Mouse (Mus musculus) gastrocnemius, adult 2 months (tissue): ENCODE data around the gene Ciz1. TPM values are rescaled to one million over a fixed set of nuclear protein-coding genes. Genes with fewer than 3 reads are reported as not detected.
A peak's percentile ranks its signal among the peaks of the same experiment; 100 is the strongest.

ENCODE experiments used
- DNase-seq: peaks from one replicate; pipeline ENCODE4 v3.0.0; 2022
- H3K27ac ChIP-seq: fragments of 200-600 bp; 2 replicates; pipeline ENCODE4 v1.8.1; 2022; ENCODE audit warnings: mild to moderate bottlenecking
- H3K4me3 ChIP-seq: fragments of 200-600 bp; 2 replicates; pipeline ENCODE4 v1.8.1; 2022; ENCODE audit warnings: mild to moderate bottlenecking, moderate library complexity
- CTCF ChIP-seq: fragments of 200-600 bp; IDR thresholded peaks from 2 replicates; pipeline ENCODE4 v1.8.1; 2022; ENCODE audit warnings: antibody characterized with exemption, mild to moderate bottlenecking, moderate library complexity
- intact Hi-C: fragments of 180-260 bp; cut with DNase I; formaldehyde crosslinking; loops from one replicate; pipeline ENCODE4 v1.15.1; 2025
- total RNA-seq, 2 experiments: library from RNA; stranded (reverse); gene quantifications; 2 replicates each; pipeline ENCODE4 v1.2.3; 2021

The Ciz1 gene
- total RNA-seq, 2 experiments from 2014 or later = 26.4 to 26.6 TPM

GRCm38 (mm10) chr2:32381141-32381774, 29.1 kb downstream of the Ciz1 start:
- no peak for TF ChIP-seq CTCF
- intact Hi-C loops = no loop called here
- peak; percentile 43 for DNase-seq
- H3K4me3 ChIP-seq = peak overlapping the region; percentile 93
- peak overlapping the region; percentile 90 for H3K27ac ChIP-seq

DNA sequence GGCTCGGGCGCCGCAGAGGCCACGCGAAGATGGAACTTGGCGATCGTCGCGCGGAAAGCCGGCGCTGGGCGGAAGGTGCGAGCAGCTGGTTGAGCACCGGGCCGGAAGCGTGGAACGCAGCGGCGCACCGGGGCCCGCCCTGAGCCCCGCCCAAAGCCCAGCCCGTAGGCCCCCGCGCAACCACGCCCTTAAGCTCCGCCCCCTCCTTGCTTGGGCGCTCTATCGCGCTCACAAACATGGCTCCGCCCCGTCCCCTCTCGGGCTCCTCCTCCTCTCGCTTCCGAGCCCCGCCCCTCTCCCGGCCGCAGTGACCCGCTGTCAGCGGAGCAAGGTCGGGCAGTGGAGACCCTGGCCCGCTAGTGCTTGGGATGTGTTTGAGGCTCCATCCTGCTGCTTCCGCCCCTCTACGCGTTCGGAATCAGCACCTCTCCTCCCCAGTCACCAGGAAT, 29.7 kb downstream of the Ciz1 start, which contains the start of gene 1110008P14Rik:
1110008P14Rik (minus strand) TSS at position 164 of the 449 bp plus-strand sequence.
- Histone ChIP-seq H3K27ac (peak within 1 kb of the TSS; percentile 90), H3K4me3 (peak within 1 kb of the TSS; percentile 93)
- peak; percentile 98 for DNase-seq
- no peak for TF ChIP-seq CTCF
- intact Hi-C loops = no loop called here

GRCm38 (mm10) chr2:32382689-32383088, 30.6 kb downstream of the Ciz1 start:
- intact Hi-C loops = no loop called here
- TF ChIP-seq CTCF = no peak
- no peak for DNase-seq
- H3K4me3 ChIP-seq = no peak overlapping the region
- H3K27ac ChIP-seq = 0 out of 2 replicates have a peak overlapping the region, but pooled peaks have one; percentile 90

DNA sequence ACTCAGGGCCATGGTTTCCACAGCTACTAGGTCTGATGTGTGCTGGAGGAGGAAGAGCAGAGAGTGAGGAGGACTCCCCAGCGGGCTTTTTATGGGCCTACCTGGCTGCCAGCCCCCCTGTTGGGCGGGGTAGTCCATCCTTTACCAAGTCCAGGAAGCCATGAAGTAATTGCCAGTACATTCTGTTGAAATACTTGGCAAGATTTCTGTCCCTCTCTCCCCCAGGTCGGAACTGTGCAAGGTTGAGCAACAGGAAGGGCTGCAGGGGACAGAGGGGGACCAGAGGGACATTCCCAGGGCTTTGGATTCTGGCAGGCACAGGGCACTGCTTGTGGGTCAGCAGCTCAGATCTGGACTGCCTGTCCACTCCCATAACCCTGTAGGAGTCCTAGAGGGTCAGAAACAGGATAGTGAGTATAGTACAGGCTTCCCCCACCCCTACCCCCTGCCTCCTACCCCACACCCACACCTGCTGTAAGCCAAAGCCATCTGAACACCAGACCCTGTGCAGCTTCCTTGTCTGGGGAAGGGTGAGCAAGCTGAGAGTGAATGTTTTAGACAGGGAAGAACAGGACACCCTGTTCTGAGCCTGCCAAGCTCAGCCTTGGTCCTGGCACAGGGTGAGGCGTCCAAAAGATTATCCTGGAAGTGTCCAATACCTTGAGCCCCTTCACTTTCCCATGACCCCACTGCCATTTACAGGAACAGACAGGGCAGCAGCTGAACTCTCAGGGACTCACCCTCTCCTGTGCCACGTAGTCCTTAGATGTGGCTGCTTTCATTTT, 35.8 kb downstream of the Ciz1 start, which contains the start of gene Lcn2:
Lcn2 (minus strand) TSS at position 547 of the 785 bp plus-strand sequence.
- intact Hi-C loops = no loop called here
- no peak within 1 kb of the TSS for H3K4me3 ChIP-seq
- H3K27ac ChIP-seq = peak within 1 kb of the TSS; percentile 40
- no peak for DNase-seq
- TF ChIP-seq CTCF = no peak

DNA sequence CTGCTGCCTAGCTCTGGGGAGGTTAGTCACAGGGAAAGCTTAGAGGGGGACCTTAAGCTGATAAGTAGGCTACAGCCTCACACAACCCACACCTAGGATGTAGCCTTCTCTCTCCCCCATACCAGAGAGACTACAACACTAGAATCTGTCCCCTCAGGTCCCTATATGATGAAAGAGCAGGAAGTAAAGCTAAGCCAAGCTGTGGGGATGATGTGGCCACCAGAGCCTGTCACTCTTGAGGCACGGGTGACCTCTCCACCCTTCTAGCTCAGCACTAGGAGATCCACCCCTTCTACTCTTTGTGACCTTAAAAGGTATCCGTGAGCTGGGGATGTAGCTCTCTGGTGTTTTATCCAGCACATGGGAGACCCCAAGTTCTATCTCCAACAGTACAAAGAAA, 37.0 kb downstream of the Ciz1 start:
- no peak for DNase-seq
- TF ChIP-seq CTCF = no peak
- Histone ChIP-seq H3K4me3 (no peak overlapping the region), H3K27ac (no peak overlapping the region)
- intact Hi-C loops = no loop called here

DNA sequence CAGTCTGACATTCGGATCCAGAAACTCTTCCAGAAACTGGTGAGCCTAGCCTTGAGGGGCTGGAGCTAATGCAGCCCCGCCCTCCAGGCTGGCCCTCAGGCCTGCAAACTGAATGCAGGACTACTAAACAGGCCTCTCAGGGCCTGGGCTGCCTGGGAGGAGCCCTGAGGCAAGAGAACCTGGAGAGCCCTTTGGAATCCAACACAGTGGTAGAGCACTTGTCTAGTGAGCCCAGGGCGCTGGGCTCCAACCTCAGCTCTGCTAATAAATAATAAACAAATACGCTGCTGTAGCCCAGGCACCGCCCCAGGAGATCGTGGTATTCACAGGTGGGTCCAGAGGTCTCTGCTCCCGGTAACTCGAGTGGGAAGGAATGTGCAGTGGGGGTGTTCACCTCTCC, 38.7 kb downstream of the Ciz1 start:
- Histone ChIP-seq H3K4me3 (no peak overlapping the region), H3K27ac (no peak overlapping the region)
- TF ChIP-seq CTCF = no peak
- no peak for DNase-seq
- intact Hi-C loops = no loop called here

GRCm38 (mm10) chr2:32392063-32392462, 39.9 kb downstream of the Ciz1 start:
- no peak overlapping the region for H3K27ac ChIP-seq
- H3K4me3 ChIP-seq = no peak overlapping the region
- DNase-seq = peak; percentile 20
- no peak for TF ChIP-seq CTCF
- intact Hi-C loops = no loop called here

- intact Hi-C loops = loop anchor here (5.0 kb wide), 1 partner anchor 88 kb away; no protein-coding TSS in a partner anchor
- H3K27ac ChIP-seq = peak overlapping the region; percentile 98
- DNase-seq = peak; percentile 39
- TF ChIP-seq CTCF = peak; percentile 60
- peak overlapping the region; percentile 98 for H3K4me3 ChIP-seq
These were observed 42.8 kb downstream of the Ciz1 start for GRCm38 (mm10) chr2:32394973-32395372.

- peak within 1 kb of the TSS; percentile 98 for H3K27ac ChIP-seq
- peak; percentile 93 for DNase-seq
- intact Hi-C loops = loop anchor here (5.0 kb wide), 1 partner anchor 88 kb away; no protein-coding TSS in a partner anchor
- TF ChIP-seq CTCF = no peak
- peak within 1 kb of the TSS; percentile 98 for H3K4me3 ChIP-seq
These were observed 43.4 kb downstream of the Ciz1 start, which contains the start of gene Ptges2 for GRCm38 (mm10) chr2:32395484-32395945. TSS of gene Ptges2 (plus strand) at chr2:32395896.

- peak; percentile 93 for DNase-seq
- peak overlapping the region; percentile 98 for H3K4me3 ChIP-seq
- no peak for TF ChIP-seq CTCF
- intact Hi-C loops = loop anchor here (5.0 kb wide), 1 partner anchor 89 kb away; no protein-coding TSS in a partner anchor
- peak overlapping the region; percentile 98 for H3K27ac ChIP-seq
These were observed 44.0 kb downstream of the Ciz1 start for GRCm38 (mm10) chr2:32395946-32396621.

GRCm38 (mm10) chr2:32396695-32397094, 44.6 kb downstream of the Ciz1 start:
- TF ChIP-seq CTCF = no peak

DNA sequence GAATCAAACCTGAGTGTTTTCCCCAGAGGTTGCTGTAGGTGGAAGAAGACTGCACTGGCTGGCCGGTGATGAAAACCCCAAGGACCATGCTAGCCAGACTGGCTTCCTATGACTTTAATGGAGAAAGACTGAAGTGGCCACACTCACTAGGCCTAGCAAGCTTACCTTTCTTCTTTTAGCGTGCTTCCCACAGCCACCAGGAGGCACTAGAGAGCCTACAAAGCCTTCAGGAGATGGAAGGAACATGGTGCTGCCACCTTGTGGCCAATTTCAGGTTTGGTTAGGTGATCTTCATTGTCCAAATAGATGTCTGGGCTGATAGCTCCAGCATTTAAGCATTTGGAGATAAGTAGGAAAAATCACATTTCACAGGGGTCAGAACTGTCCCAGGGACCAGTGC, 52.5 kb downstream of the Ciz1 start:
- H3K4me3 ChIP-seq = no peak overlapping the region
- peak; percentile 93 for DNase-seq
- peak; percentile 100 for TF ChIP-seq CTCF
- H3K27ac ChIP-seq = no peak overlapping the region
- intact Hi-C loops = loop anchor here (1.0 to 5.0 kb wide), 3 partner anchors 48 to 162 kb away; partner anchors contain the start of genes Naif1 and Slc25a25

More at GRCm38 (mm10) chr2:32396695-32397094, 44.6 kb downstream of the Ciz1 start:
- intact Hi-C loops = loop anchor here (5.0 kb wide), 1 partner anchor 89 kb away; no protein-coding TSS in a partner anchor
- H3K4me3 ChIP-seq = peak overlapping the region; percentile 98
- DNase-seq = no peak
- H3K27ac ChIP-seq = peak overlapping the region; percentile 98
